Mouse (Mus musculus) heart, adult 18-20 months (tissue): Measurements from ENCODE around the gene Slx4ip. TPM values are rescaled to one million over a fixed set of nuclear protein-coding genes. Genes with fewer than 3 reads are reported as not detected.
A peak's percentile ranks its signal among the peaks of the same experiment; 100 is the strongest.

Experiments
- DNase-seq, 2 experiments: peaks; one replicate each; pipeline ENCODE4 v3.0.0; 2021 to 2022; ENCODE audit warnings: mixed read lengths in 1 of 2
- total RNA-seq, 2 experiments: library from RNA; stranded (reverse); gene quantifications; 2 replicates each; pipeline ENCODE4 v1.2.3; 2021

The Slx4ip gene
- total RNA-seq, 2 experiments from 2014 or later: 1.7 to 1.8 TPM

DNA sequence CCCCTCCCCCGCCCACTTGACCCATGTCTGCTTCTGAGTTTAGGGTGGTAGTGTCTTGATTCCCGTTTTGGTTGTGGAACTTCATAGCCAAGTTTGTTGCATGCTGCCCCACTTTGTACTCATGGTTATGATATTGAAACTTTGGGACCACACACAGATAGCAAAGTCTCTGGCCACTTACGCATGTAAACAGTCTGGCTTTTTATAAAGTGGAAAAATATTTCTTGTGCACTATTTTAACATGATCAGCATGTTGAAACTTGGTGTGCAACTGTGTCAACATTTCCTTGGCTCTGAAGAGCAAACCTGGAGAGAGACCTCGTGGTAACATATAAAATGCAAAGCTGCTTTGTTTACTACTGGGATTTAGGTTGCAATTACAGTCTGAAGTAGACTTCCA is 56.5 kb downstream of the Slx4ip start:
- DNase-seq: no peak

DNA sequence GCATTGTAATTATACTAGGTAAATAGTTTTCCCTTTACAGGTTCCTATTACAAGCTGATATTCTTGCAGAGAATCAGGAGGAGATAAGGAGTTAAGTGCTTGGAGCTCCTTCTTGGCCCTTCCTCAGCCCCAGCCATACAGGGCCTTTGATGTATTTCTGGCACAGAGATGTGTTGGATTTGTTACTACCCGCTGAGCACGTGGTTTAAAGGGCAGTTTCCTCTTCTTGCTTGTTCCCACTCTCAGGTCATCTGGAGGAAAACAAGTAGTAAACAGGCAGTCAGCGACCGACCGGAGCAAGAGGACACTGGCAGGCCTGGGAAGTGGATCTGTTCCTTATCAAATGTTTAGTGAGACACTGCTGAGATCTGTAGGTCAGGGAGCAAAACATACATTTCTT is 56.9 kb downstream of the Slx4ip start:
- peak; percentile 42 to 48 for DNase-seq

DNA sequence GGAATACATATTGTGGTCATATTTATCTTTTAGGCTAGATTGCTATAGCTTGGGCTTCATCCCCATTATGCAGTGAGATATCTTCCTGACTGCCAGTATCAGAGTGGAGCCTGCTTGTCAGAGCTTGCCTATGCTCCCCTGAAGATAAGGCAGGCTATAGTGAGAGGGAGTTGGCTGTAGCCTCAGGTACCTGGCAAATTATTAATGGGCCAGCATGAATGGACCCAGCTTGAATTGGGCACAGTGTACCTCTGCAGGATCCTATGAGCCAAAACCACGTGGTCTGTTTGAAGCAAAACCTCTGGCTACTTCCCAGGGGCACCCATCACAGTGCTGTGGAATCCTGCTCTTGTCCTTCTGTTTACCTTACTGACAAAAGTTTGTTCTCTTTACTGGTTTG is 61.2 kb downstream of the Slx4ip start:
- no peak for DNase-seq

DNA sequence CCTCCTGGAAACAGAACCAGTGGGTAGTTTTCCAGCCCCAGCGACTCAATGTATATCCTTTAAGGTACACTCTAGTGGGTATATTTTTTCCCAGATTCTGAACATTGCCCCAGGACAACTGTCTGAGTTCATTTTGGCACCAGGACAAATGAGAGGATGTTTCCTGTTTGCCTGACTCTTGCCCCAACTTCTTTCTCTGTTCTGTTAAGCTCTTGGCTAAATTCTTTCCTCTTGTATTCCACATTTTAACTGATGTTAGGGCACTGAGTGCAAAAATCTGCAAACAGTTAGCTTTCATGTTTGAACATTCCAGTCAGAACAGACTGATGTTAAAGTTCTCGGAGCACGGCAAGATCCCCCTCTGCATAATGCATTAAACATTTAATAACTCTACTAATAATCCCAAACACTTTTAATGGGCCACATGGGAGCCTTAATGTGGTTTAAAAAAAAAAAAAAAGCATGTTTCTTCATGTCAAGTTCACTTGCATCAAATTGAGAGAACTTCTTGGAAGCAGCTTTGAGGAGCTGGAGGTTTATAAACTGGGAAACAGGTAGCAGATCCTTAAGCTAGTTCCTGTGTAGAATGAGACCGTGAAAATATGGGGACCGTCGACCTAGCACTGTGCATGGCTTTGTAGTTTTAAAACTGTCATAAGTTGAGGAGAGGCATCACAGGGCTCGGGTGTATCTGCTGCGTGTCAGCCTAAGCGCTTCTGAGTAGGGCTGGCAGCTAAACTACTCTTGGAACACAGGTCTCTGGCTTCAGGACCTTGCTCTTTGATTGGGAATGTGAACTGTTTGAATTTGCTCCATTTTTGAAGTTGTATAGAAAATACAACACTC is 64.9 kb downstream of the Slx4ip start:
- DNase-seq: no peak

DNA sequence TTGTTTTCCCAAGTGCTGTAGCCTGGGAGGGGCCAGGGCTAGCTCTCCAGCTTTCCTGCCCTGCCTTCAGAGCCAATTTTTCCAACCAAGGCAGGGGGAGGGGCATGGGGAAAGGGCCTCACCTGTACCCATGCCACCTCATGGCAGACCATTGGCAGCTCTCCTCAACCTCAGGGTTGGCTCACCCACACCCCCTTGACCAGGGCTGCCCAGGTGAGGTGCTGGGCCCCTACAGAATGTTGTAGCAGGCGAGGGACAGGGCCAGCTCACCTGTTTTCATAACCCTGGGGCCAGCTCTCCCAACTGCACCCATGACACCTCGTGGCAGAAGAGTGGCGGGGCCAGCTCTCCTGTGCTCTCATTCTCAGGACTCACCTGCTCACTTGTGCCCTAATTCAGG is 67.7 kb downstream of the Slx4ip start:
- DNase-seq: no peak

DNA sequence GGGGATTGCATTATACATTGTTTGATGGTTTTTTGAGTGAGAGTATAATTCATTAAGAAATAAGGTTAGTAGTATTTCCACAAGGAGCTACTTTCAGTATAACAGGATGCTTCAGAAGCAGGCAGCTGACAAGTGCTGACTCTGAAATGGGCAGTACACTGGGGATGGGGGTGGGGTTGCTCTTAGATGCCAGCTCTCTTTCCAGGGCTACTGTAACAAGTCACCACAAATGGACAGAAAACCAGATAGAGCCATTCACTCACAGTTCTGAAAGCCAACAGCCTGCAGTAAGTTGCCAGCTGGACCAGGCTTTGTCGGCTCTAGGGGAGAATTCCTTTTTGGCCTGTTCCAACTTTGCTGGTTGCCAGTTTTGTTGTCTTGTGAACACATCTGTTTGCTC is 84.8 kb downstream of the Slx4ip start:
- DNase-seq: no peak

DNA sequence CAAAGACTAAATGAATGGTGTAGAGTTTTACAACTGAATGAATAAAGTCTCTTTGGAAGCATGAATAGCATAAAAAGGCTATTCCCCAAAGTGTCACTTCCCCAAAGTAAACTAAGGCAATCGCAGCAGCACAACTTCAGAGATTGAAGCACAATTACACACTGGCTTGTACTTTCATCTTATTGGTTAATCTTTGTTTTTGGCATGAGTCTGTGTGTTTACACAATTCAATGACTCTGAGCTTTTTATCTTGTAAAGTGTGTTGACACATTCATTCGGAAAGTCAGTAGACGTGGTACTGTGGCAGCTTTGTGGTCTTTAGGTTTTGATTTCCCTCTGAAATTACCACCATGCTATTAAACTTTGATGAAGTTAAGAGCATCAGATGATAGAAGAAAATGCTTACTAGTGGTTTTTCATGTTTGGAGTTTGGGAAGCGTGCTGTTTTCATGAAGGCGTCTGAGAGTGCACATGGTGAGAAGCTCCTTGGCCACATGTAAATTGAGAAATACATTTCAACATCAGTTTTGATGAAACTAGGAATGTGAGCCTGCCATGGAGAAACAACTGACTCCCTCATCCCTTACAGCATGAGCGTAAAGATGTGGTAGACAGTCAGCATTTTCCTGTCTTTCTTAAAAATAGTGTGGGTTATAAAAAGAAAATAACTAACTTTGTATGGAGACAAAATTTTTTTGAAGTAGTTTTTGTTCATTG is 88.2 kb downstream of the Slx4ip start:
- DNase-seq: no peak

DNA sequence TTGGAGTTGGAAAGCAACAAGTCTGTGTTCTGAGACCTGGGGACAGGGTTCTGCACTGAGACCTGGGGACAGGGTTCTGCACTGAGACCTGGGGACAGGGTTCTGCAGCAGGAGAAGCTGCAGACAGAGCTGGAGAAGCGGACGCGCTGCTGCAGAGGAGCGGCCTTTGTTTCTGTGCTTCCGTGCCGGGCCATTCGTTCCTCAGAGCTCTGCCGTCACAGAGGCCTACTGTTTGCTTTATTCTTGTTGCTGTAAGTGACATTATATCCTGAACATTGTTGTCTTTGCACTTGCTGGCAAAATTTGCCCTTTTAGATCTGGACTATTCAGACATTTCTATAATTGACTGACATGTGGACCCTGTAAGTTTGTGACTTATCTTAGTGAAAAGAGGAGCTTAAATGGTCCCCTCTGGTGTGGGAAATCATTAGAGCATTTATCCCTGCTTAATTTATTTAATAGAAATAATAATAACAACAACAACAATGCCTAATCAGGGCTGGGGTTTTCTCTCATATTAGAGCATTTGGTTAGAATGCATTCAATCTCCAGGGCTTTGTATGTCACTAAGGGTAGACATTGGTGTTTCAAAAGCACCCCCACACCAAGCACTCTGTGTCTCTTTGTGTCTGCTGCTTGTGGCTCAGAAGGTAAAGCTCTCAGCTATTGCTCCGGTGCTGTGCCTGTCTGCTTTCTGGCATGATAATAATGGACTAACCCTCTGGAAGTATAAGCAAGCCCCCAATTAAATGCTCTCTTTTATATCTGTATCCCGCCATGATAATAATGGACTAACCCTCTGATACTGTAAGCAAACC is 90.3 kb downstream of the Slx4ip start:
- DNase-seq: no peak

DNA sequence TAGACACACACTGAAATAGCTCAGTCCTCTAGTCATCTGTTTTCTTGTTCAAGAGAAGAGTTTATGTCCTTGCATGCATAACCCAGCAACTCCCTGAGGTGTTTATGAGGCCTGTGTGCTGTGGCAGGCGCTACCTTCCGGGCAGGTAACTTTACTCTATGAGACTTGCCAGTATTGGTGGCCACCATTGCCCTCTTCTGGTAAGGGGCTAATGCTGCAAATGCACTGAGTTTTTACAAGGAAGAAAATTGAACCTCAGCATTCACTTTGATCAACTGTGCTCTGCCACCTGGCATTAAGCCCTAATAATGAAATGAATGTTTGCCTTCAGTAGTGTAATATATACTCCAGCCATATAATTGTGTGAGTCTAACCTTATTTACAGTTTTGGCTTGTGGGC is 92.9 kb downstream of the Slx4ip start:
- no peak for DNase-seq

DNA sequence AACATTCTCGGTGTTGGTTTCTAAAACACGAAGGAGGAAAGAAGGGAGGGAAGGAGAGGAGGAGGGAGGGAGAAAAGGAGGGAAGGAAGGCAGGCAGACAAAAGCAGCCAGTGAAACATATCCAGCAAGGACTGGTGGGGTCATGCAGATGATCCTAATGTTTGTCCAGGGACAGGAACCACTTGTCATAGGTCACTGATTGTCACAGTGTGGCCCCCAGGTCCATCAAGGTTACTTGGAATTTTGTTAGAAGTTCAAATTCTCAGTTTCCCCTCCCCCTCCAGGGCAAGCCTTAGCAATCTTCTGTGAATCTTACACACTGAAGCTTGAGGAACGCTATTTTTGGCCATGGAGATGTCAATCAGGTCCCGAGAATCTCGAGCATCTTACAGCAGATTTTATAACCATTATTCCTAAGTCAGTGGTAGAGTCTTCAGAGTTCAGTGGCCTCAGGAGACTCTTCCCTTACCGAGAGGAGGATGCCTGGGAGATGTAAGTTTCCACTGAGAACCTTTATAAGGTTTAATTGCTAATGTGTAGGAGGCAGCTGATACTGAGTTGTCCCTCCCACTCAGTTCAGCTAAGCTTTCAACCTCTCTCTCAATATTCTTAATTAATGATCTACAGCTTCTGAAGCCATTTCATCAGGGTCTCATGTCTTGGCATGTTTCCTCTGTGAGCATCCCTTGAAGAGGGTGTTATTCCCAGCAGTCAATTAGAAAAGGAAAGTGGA is 95.1 kb downstream of the Slx4ip start:
- no peak for DNase-seq

DNA sequence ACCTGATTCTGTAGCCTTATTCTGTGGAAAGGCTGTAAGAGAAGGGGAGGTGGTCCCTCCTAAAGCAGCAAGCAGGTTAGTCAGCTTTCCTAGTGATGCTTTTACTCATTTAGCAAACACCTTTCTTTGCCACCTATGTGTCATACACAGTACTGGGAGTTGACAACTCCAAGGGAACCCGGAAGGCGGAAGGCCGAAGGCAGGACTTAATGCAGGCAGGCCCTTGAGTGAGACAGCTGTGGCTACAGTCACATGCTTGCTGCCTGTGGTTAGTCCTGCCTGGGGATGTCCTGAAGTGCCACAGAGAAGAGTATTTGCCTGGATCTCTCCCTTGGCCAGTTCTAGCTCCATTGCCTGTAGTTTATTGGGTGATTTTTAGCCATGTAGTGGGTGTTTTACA is 102.1 kb downstream of the Slx4ip start:
- no peak for DNase-seq

DNA sequence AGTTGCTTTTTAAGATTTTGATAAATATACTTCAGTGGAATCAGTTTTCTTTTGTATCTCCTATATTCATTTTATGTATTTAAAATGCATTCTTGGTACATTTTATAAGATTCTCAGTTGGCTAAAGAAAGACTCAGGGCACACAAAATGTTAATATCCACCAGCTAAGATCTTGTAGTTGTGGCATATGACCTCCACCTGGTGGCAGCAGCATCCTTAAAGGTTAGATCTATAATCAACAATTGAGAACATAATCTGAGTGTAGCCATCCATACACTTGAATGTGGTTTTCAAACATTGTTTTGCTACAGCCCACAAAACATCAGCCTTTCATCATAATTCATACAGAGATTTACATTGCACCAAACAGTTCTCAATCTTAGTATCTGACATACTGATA is 106.1 kb downstream of the Slx4ip start:
- peak; percentile 25 to 51 for DNase-seq

DNA sequence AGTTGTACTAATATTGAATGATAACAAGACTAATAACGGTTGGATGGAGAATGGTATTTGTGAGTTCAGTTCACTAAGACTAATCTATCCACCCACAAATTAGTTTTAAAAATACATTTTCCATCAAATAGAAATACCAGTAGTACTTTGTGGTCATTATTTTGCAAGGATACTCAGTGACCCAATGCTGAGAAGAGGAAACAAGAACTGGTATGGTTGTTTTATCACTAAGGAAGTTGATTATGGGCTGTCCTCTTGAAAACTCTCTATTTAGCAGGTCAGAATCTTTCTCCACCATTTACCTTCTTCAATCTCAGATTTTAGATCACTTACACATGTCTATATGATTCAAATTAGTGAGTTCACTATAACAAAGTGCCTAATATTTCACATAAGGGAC is 111.0 kb downstream of the Slx4ip start:
- DNase-seq: no peak

DNA sequence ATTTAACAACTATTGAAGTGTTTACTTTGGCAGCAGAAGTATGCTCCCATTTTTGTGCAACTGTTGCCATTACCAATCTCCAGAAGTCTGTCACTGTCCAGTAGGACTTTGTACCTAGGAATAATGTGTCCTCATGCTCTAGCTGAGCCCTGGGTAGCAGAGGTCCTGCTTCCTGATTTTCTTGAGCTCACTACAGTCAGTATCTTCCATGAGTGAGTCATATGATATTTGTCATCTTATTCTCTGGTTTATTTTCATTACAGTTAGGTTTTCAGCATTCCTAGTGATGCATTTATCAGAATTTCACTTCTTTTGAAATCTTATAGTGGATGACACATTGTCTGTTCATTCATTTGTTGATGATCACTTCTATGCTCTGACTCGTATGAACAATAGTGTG is 115.6 kb downstream of the Slx4ip start:
- DNase-seq: no peak

DNA sequence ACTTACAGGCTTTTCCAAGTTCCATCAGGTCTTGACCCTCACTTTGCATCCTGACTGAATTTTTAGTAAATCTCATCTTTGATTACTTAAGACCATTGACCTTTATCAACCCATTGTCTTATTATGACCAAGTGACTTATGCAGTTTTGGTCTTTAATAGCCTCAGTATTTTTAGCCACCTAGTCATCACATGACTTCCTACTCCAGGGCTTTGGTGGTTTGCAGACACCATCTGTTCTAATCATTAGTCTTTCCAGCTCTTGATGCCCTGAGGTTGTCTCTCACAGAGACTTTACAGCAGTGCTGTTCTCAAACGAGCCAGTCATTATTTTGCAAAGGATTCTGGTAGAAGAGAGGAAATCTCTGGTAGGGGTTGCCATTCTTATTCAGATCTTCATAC is 121.0 kb downstream of the Slx4ip start:
- peak in 1 of 2 experiments; percentile 38 for DNase-seq

DNA sequence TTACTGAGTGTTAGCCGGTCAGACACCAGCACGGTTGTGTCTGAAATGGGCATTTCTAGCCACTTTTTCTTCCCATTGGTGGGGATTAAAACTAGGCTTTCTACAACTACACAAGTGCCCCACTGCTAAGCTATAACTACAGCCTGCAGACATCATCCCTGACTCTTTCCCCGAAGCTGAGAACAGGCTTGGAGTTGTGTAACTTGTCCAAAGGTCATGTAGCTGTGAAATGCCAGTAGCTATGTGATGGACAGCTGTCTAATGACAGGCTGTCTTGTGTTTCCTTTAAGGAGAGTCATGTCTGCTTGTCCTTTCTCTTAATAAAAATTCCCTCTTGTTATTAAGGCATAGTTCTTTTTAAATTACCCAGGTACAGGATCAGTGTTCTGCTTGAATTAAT is 122.1 kb downstream of the Slx4ip start:
- no peak for DNase-seq

DNA sequence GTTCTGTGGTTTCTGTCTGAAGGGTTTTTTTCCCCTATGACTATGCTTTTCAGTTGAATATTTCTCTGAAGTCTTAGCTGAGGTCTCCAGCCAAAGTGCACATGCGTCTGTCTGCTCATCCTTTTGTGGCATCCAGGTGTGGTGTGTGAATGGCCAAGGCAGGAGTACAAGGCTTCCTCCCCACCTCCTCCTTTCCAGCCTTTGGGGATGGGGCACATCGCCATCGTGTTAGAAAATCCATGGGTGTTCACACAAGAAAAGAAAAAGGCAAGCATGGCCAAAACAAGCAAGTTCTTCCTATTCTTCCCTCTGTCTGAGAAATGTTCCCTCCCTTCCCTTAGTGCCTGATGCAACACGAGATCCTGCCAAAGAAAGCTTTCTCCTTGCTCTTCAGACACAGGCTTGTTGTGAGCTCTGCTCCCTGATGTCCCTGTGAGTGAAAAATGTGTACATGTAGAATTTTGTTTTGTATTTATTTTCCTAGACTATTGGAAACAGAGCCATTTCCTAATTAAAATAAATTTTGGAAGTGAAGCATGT is 122.9 kb downstream of the Slx4ip start:
- DNase-seq: peak; percentile 45 to 51

DNA sequence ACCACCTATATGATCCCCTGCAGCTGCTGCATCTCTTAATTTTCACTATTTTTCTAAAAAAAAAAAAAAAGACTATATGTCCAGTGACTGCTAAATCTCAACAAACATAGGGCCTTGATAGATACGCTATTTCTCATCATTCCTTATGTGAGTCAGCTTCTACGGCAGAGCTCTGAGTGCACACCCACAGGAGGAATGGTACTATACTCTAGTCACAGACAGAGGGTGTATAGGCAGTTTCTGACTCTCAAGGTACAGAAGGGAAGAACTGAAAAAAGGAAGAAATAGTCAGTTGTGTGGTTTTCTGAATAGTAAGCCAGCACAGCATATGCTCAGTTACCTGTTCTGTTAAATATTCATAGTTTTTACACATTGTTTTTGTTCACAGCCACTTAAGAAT is 123.4 kb downstream of the Slx4ip start:
- no peak for DNase-seq

DNA sequence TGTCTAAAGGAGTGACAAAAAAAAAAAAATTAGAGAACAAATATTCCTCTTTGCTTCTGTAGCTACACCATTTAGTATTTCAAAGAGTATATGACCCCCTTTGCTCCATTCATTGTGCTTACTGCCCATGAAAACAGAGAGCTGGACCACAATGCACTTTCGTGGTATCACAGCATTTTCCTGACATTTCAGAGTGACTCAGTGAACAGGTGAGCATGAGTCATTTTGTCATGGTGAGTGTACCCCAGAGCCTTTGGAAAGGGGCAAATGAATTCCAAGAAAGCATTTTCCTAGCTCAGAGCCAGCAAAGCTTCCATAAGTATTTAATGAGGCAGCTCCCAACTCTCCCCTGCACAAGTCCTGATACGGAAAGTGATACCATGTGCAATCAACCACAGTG is 153.1 kb downstream of the Slx4ip start:
- DNase-seq: no peak

DNA sequence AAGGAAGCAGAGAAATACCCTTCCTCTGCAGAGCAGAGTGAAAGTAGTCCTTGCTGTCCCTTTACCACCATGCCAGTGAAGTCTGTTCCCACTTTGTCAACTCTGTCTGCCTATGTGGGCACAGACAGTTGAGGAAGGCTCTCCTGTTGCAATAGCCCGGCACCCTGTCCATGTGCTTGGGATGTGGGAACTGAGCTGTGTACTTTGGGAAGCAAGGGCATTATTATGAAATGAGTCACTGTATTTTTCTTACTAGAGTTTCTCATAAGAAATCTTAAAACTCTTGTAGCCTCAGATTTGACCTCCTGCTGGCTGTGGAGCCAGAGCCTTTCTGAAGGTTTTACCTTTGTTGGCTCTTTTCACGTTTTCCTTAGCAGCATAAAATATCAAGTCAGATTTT is 158.3 kb downstream of the Slx4ip start:
- peak; percentile 19 to 32 for DNase-seq

DNA sequence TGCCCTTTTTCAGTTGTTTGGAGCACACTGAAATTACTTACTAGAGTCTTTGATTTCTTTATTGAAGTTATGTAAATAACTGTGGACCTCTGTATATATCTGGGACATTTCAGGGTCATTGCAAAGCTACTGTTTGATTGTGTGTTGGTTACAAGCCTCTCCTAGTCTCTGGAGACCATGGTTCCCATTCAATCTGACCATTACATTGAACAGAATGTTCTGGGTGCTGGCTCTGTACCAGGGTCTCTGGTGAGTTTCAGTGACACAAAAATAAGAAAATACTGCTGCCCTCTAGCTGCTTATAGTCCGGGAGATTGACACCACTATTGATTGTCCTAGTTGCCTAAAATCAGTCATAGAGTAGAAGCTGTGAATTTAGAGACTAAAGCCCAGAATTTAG is 158.9 kb downstream of the Slx4ip start:
- DNase-seq: peak; percentile 60 to 66

DNA sequence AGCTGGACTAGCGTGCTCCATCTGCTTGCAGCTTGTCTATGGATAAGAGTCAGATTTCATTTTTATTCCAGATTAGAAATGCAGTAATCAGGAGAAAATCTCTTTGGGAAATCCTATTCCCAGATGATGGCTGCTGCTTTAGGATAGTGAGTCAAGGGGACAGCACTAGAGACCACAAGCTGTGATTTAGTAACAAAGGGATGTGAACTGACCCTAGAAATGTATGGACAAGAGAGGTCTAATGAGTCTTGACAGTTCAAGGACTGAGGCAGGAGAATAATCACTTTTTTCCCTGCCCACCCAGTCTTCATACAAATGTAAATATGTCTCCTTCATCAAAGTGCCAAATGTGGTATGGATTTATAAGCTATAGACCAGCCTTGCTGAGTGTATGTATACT is 172.8 kb downstream of the Slx4ip start:
- no peak for DNase-seq
